Mouse (Mus musculus) CH12.LX (cell line): ENCODE results near the gene Ajm1. TPM values are rescaled to one million over a fixed set of nuclear protein-coding genes. Genes with fewer than 3 reads are reported as not detected.

Source experiments
- DNase-seq: peaks from one replicate; pipeline ENCODE4 v3.0.0-alpha.2; 2013; ENCODE audit errors: extremely low read depth
- H3K27ac ChIP-seq: 2 replicates; pipeline ENCODE4 v1.5.1; 2012; ENCODE audit warnings: low read depth, mild to moderate bottlenecking, control low read depth, moderate library complexity; ENCODE audit not compliant: insufficient read depth
- H3K27me3 ChIP-seq: replicated peaks from 2 replicates; pipeline ENCODE3; 2012; ENCODE audit warnings: inconsistent platforms
- H3K36me3 ChIP-seq, 2 experiments: replicated peaks in 1 of 2; 2 replicates each; pipeline versions ENCODE3 to v1.6.1; 2012; ENCODE audit warnings: inconsistent platforms in 1 of 2, low read length in 1 of 2, mild to moderate bottlenecking in 1 of 2, mixed read lengths in 1 of 2, moderate library complexity in 1 of 2; ENCODE audit not compliant: control insufficient read depth in 1 of 2, insufficient read depth in 1 of 2
- H3K4me1 ChIP-seq, 2 experiments: 2 replicates each; pipeline ENCODE4 v1.6.1; 2012; ENCODE audit warnings: inconsistent platforms in 1 of 2, moderate library complexity in 1 of 2; ENCODE audit not compliant: insufficient read depth in 2 of 2, control insufficient read depth in 1 of 2
- H3K4me2 ChIP-seq: 2 replicates; pipeline ENCODE4 v1.6.1; 2012; ENCODE audit warnings: low read depth, mild to moderate bottlenecking, control low read depth; ENCODE audit not compliant: poor library complexity, insufficient read depth, severe bottlenecking
- H3K4me3 ChIP-seq, 3 experiments: fragments of 150-350 bp in 1 of 3; sonication (generic) in 1 of 3; replicated peaks in 1 of 3; 2 replicates each; pipeline versions ENCODE3 to v1.5.1; 2011 to 2012; ENCODE audit warnings: low read depth in 2 of 3, low read length in 2 of 3, mild to moderate bottlenecking in 2 of 3, moderate library complexity in 2 of 3, control low read depth in 1 of 3, improper control_type of control experiment in 1 of 3, inconsistent platforms in 1 of 3, mixed read lengths in 1 of 3; ENCODE audit not compliant: poor library complexity in 1 of 3
- H3K79me2 ChIP-seq: replicated peaks from 2 replicates; pipeline ENCODE4 v1.6.1; 2012; ENCODE audit warnings: mild to moderate bottlenecking, moderate library complexity; ENCODE audit not compliant: control insufficient read depth, poor library complexity, insufficient read depth, severe bottlenecking; ENCODE audit errors: extremely low read depth
- H3K9ac ChIP-seq: 2 replicates; pipeline ENCODE4 v1.6.1; 2012; ENCODE audit warnings: low read depth, mild to moderate bottlenecking, control low read depth, moderate library complexity; ENCODE audit not compliant: insufficient read depth
- H3K9me3 ChIP-seq: replicated peaks from 2 replicates; pipeline ENCODE3; 2012; ENCODE audit warnings: low read length, inconsistent platforms, mixed read lengths
- BHLHE40 ChIP-seq: IDR thresholded peaks from 2 replicates; pipeline ENCODE4 v1.6.1; 2011; ENCODE audit warnings: mild to moderate bottlenecking, low read depth, low read length, improper control_type of control experiment
- CHD1 ChIP-seq: IDR thresholded peaks from 2 replicates; pipeline ENCODE4 v1.6.1; 2012; ENCODE audit warnings: low read depth, low read length, improper control_type of control experiment, inconsistent platforms
- CTCF ChIP-seq, 2 experiments: IDR thresholded peaks in 1 of 2; conservative IDR thresholded peaks in 1 of 2; 2 replicates each; pipeline ENCODE4 v1.5.1; 2011 to 2012; ENCODE audit warnings: low read depth in 2 of 2, low read length in 2 of 2, improper control_type of control experiment in 1 of 2, inconsistent platforms in 1 of 2, mild to moderate bottlenecking in 1 of 2, moderate library complexity in 1 of 2
- E2F4 ChIP-seq: IDR thresholded peaks from 2 replicates; pipeline ENCODE4 v1.6.1; 2011; ENCODE audit warnings: low read depth, low read length, improper control_type of control experiment; ENCODE audit not compliant: insufficient replicate concordance
- ELF1 ChIP-seq: IDR thresholded peaks from 2 replicates; pipeline ENCODE4 v1.6.1; 2014; ENCODE audit warnings: low read depth, mild to moderate bottlenecking, inconsistent platforms, low read length, improper control_type of control experiment
- EP300 ChIP-seq: IDR thresholded peaks from 2 replicates; pipeline ENCODE4 v1.6.1; 2011; ENCODE audit warnings: low read length, improper control_type of control experiment
- ETS1 ChIP-seq: conservative IDR thresholded peaks from 2 replicates; pipeline ENCODE4 v1.6.1; 2012; ENCODE audit warnings: low read depth, mild to moderate bottlenecking, inconsistent platforms, low read length, improper control_type of control experiment, moderate library complexity
- GABPA ChIP-seq: IDR thresholded peaks from 2 replicates; pipeline ENCODE4 v1.6.1; 2012; ENCODE audit warnings: low read depth, low read length, improper control_type of control experiment, inconsistent platforms; ENCODE audit not compliant: insufficient replicate concordance
- HCFC1 ChIP-seq: IDR thresholded peaks from 2 replicates; pipeline ENCODE4 v1.6.1; 2012; ENCODE audit warnings: low read depth, mild to moderate bottlenecking, inconsistent platforms, low read length, improper control_type of control experiment
- JUND ChIP-seq: conservative IDR thresholded peaks from 2 replicates; pipeline ENCODE4 v1.6.1; 2011; ENCODE audit warnings: low read depth, low read length, improper control_type of control experiment
- KAT2A ChIP-seq: IDR thresholded peaks from 2 replicates; pipeline ENCODE4 v1.6.1; 2012; ENCODE audit warnings: low read length, improper control_type of control experiment, inconsistent platforms; ENCODE audit not compliant: insufficient replicate concordance
- MAX ChIP-seq: IDR thresholded peaks from 2 replicates; pipeline ENCODE4 v1.6.1; 2011; ENCODE audit warnings: low read length, improper control_type of control experiment
- MAZ ChIP-seq: IDR thresholded peaks from 2 replicates; pipeline ENCODE4 v1.6.1; 2012; ENCODE audit warnings: low read depth, mild to moderate bottlenecking, inconsistent platforms, low read length, improper control_type of control experiment, moderate library complexity
- MEF2A ChIP-seq: IDR thresholded peaks from 2 replicates; pipeline ENCODE4 v1.6.1; 2014; ENCODE audit warnings: low read depth, mild to moderate bottlenecking, inconsistent platforms, low read length, improper control_type of control experiment, borderline replicate concordance
- NELFE ChIP-seq: IDR thresholded peaks from 2 replicates; pipeline ENCODE4 v1.6.1; 2011; ENCODE audit warnings: low read depth, low read length, improper control_type of control experiment
- NRF1 ChIP-seq: IDR thresholded peaks from 2 replicates; pipeline ENCODE4 v1.6.1; 2014; ENCODE audit warnings: low read depth, mild to moderate bottlenecking, inconsistent platforms, low read length, improper control_type of control experiment, moderate library complexity
- PAX5 ChIP-seq: IDR thresholded peaks from 2 replicates; pipeline ENCODE4 v1.6.1; 2012; ENCODE audit warnings: low read length, inconsistent platforms, mixed read lengths
- POLR2A ChIP-seq: IDR thresholded peaks from 2 replicates; pipeline ENCODE4 v1.6.1; 2011; ENCODE audit warnings: low read depth, mild to moderate bottlenecking, improper control_type of control experiment, low read length
- POLR2AphosphoS2 ChIP-seq: IDR thresholded peaks from 2 replicates; pipeline ENCODE4 v1.6.1; 2011; ENCODE audit warnings: low read depth, low read length, improper control_type of control experiment
- RAD21 ChIP-seq: IDR thresholded peaks from 2 replicates; pipeline ENCODE4 v1.6.1; 2011; ENCODE audit warnings: low read depth, mild to moderate bottlenecking, low read length, improper control_type of control experiment, moderate library complexity
- RCOR1 ChIP-seq: conservative IDR thresholded peaks from 2 replicates; pipeline ENCODE4 v1.6.1; 2012; ENCODE audit warnings: low read depth, mild to moderate bottlenecking, inconsistent platforms, low read length, improper control_type of control experiment
- SIN3A ChIP-seq: IDR thresholded peaks from 2 replicates; pipeline ENCODE4 v1.6.1; 2012; ENCODE audit warnings: low read length, improper control_type of control experiment, inconsistent platforms
- SMC3 ChIP-seq: IDR thresholded peaks from 2 replicates; pipeline ENCODE4 v1.6.1; 2011; ENCODE audit warnings: low read depth, low read length, improper control_type of control experiment
- TBP ChIP-seq: conservative IDR thresholded peaks from 2 replicates; pipeline ENCODE4 v1.6.1; 2011; ENCODE audit warnings: low read depth, low read length, improper control_type of control experiment
- TCF12 ChIP-seq: IDR thresholded peaks from 2 replicates; pipeline ENCODE4 v1.6.1; 2014; ENCODE audit warnings: low read depth, mild to moderate bottlenecking, inconsistent platforms, low read length, improper control_type of control experiment
- UBTF ChIP-seq: IDR thresholded peaks from 2 replicates; pipeline ENCODE4 v1.6.1; 2012; ENCODE audit warnings: low read depth, mild to moderate bottlenecking, inconsistent platforms, low read length, improper control_type of control experiment, moderate library complexity
- USF1 ChIP-seq: IDR thresholded peaks from 2 replicates; pipeline ENCODE4 v1.6.1; 2014; ENCODE audit warnings: low read depth, mild to moderate bottlenecking, inconsistent platforms, low read length, improper control_type of control experiment
- USF2 ChIP-seq: conservative IDR thresholded peaks from 2 replicates; pipeline ENCODE4 v1.6.1; 2011; ENCODE audit warnings: low read depth, low read length, improper control_type of control experiment
- ZKSCAN1 ChIP-seq: IDR thresholded peaks from 2 replicates; pipeline ENCODE4 v1.6.1; 2012; ENCODE audit warnings: low read depth, inconsistent platforms, low read length, improper control_type of control experiment, borderline replicate concordance
- ZMIZ1 ChIP-seq: IDR thresholded peaks from 2 replicates; pipeline ENCODE4 v1.6.1; 2012; ENCODE audit warnings: low read depth, mild to moderate bottlenecking, inconsistent platforms, low read length, improper control_type of control experiment
- dilution Hi-C: fragments of 300-500 bp; cut with MboI; formaldehyde crosslinking; loops from 2 replicates; pipeline ENCODE4 v1.14.3; 2020; ENCODE audit warnings: low sequenced_read_pairs; ENCODE audit not compliant: extremely low pct_unique_long_range_greater_than_20kb, extremely low pct_ligation_motif_present
- in situ Hi-C: fragments of 300-500 bp; cut with MboI; formaldehyde crosslinking; loops from 3 replicates; pipeline ENCODE4 v1.14.3; 2019; ENCODE audit warnings: low sequenced_read_pairs, low pct_ligation_motif_present, low pct_unique_long_range_greater_than_20kb, mixed read lengths
- polyA plus RNA-seq: library from polyadenylated mRNA; unstranded; fragments of >175 nt; gene quantifications from 2 replicates; pipeline ENCODE4 v1.2.1, GENCODE M21; 2012; ENCODE audit warnings: low read depth; ENCODE audit not compliant: insufficient read length
- total RNA-seq, 2 experiments: library from RNA; depleted of rRNA; stranded (reverse); fragments of 300-350 nt in 1 of 2; fragments of >200 nt in 1 of 2; gene quantifications; 2 replicates each; pipeline ENCODE4 v1.2.3; 2012 to 2014

Gene Ajm1
- total and polyA plus RNA-seq, 3 experiments: 0.31 to 1.4 (median 1.4) TPM

DNA sequence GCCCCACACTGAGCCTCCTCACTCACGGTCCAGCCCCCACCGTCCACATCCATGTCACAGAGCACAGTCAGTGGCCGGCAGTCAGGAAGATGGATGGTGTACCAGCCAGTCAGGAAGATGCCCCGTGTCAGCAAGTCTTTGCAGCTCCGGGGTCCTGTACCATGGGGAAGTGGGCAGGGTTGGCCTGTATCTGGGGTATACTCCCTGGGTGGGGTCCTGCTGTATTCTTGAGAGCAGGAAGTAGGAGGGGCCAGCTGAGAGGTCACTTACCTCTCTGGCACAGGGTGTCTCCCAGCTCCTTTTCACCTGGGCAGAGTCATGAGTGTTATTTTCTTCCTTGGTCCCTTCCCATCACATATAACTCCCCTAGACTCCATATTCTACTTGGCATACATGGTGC, 44.4 kb upstream of the Ajm1 start:
- TF ChIP-seq USF2 (no peak), HCFC1 (no peak), TBP (no peak), ZMIZ1 (no peak), GABPA (no peak), RCOR1 (no peak), USF1 (no peak), EP300 (no peak), MAX (no peak), UBTF (no peak), NELFE (no peak), SMC3 (no peak), E2F4 (no peak), NRF1 (no peak), CTCF (conservative IDR thresholded peaks at IDR 0.05 in 1 of 2, IDR thresholded peaks at IDR 0.05 in 1 of 2; ENCODE audit: low read depth in 2 of 2, low read length in 2 of 2) (no peak), TCF12 (no peak), RAD21 (no peak)
- H3K9me3 ChIP-seq: no peaks in the 10 kb centered on the region
- no peaks in the 10 kb centered on the region for H3K36me3 ChIP-seq
- no peak for DNase-seq
- in situ Hi-C loops (no loop called here), dilution Hi-C loops (no loop called here)
- H3K4me3 ChIP-seq: no peak overlapping the region
- no peaks in the 10 kb centered on the region for H3K79me2 ChIP-seq
- peaks cover 0 to 6% of the 10 kb centered on the region in 2 experiments; a peak in 2 of 4 replicates for H3K4me1 ChIP-seq
- H3K9ac ChIP-seq: no peak overlapping the region
- H3K27ac ChIP-seq: no peak overlapping the region
- H3K27me3 ChIP-seq: peaks cover 80% of the 10 kb centered on the region
- no peak overlapping the region for H3K4me2 ChIP-seq

DNA sequence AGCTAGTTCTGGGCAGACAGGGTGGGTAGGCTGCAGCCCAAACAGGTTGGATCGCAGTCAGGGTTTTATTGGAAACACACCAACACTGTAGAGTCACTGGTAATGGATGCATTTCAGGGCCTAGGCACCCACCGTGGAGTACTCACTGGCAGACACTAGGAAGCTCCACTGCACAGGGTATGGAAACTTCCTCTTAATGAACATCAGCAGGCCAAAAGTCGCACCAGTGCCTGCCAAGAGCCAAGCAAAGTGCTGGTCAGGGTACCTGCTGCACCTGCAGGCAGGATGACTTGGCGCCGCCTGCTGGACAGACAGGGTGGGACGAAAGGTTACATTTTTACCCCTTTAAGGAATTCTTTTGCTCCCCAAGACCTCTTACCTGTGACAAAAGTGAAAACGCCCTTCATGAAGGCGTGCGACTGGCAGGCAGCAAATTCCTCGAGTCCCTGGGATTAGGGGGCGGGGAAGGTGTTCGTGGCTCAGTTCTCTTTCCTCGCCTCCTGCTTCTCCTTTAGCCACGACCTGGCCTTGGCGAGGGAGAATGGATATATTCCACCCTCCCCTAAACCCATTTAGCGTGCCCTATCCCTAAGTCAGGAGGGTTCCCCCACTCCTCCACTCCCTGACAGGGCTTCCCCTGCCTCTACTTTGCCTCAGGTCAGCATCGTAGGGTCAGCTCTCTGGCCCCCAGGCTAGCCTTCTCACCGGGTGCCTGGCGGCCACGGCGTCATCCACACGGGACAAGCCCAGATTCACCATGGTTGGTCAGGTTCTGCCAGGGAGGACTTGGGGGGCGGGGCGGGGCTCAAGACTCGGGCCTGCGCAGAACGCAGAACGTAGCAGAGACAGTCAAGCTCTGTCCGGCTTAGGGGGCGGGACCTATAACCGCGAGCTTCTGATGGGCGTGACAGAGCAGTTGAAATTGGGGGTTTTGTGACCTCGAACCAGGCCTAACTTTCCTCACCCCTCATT, 40.0 kb upstream of the Ajm1 start, which contains the start of gene Tmem141:
Gene Tmem141, minus strand, starts transcription at position 777 of the 972 bp plus-strand sequence.
- Histone ChIP-seq H3K9ac (peak within 1 kb of the TSS; percentile 51; the same call in 1 of the 2 replicates), H3K36me3 (peaks cover 0 to 3% of the 10 kb centered on the region in 2 experiments), H3K27ac (no peak within 1 kb of the TSS), H3K79me2 (no peaks in the 10 kb centered on the region), H3K27me3 (peaks cover 42% of the 10 kb centered on the region), H3K4me1 (peaks cover 0 to 10% of the 10 kb centered on the region in 2 experiments; a peak in 2 of 4 replicates), H3K9me3 (no peaks in the 10 kb centered on the region), H3K4me2 (peak within 1 kb of the TSS; percentile 82), H3K4me3 (peak within 1 kb of the TSS; percentile 52 to 60 (median 56))
- dilution Hi-C loops: no loop called here
- peak; percentile 80 for DNase-seq
- in situ Hi-C loops: no loop called here
- TF ChIP-seq HCFC1: no peak
- TF ChIP-seq BHLHE40: no peak
- TF ChIP-seq POLR2A: peak; percentile 56; the same call in 1 of the 2 replicates
- no peak for TF ChIP-seq MAZ
- no peak for TF ChIP-seq ZKSCAN1
- no peak for TF ChIP-seq POLR2AphosphoS2
- no peak for TF ChIP-seq EP300
- no peak for TF ChIP-seq JUND
- TF ChIP-seq GABPA: no peak
- TF ChIP-seq SIN3A: no peak
- TF ChIP-seq USF1: no peak
- TF ChIP-seq ETS1: no peak
- no peak for TF ChIP-seq MEF2A
- no peak for TF ChIP-seq NELFE
- no peak for TF ChIP-seq ZMIZ1
- no peak for TF ChIP-seq CHD1
- no peak for TF ChIP-seq KAT2A
- no peak for TF ChIP-seq PAX5
- TF ChIP-seq USF2: no peak
- peak; percentile 38 for TF ChIP-seq RAD21
- no peak for TF ChIP-seq E2F4
- TF ChIP-seq SMC3: peak; percentile 54
- TF ChIP-seq ELF1: no peak
